Mouse (Mus musculus): ENCODE measurements around the gene Rab17. TPM values are rescaled to one million over a fixed set of nuclear protein-coding genes. Genes with fewer than 3 reads are reported as not detected.

The Rab17 gene
- polyA plus RNA-seq, 1 experiment, result 0.09 TPM

DNA sequence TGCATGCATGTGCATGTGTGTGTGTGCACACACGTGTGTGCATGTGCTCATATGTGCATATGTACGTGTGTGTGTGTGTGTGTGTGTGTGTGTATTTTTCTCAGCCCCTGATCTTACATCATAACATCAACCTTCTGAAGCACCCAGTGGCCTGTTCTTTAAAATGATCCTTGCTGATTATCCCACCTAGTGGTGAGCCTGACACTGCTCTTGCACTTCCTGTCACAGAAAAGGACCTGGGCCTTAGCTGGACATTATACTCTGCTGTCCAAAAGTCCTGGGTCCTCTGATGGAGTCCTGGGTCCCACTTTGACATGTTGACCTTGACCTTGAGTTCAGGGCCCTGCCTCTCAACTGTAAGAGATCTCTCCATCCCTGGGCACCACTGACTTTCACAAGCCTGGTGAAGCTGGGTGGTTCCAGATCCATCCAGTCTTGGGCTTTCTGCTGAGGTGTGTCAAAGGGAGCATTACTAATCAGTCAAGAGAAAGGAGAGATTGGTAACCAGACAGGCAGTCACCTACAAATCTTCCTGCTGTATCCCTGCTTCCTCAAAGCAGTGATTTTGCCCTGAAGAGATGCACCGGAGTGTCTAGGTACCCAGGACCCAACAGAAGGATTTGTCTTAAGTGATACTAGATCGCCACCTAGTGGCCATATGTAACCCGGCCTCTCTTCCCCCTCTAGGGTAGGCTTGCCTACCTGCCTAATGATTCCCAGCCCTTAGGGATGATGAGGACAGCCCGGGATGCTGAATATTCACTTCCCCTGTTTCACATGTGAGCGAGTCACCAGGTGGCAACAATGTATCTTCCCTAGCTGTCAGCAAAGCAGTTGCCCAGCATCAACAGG lies 13.0 kb downstream of the Rab17 start:
- Histone ChIP-seq H3K27me3 (ENCODE audit: control insufficient read depth, insufficient read depth, low read length) (no peaks in the 10 kb centered on the region), H3K27ac (ENCODE audit: insufficient read depth, low read length) (no peak overlapping the region), H3K36me3 (ENCODE audit: control insufficient read depth, insufficient read depth, low read length) (no peaks in the 10 kb centered on the region), H3K4me1 (ENCODE audit: control insufficient read depth, insufficient read depth, insufficient read length) (no peaks in the 10 kb centered on the region), H3K4me3 (ENCODE audit: extremely low read depth, insufficient read depth, insufficient read length) (no peak overlapping the region)
- TF ChIP-seq POLR2A (IDR thresholded peaks at IDR 0.05; ENCODE audit: low read depth, low read length), result no peak
- TF ChIP-seq CTCF (IDR thresholded peaks at IDR 0.05; ENCODE audit: extremely low read depth, insufficient read depth, insufficient read length, insufficient replicate concordance), result peak; percentile 40; the same call in 1 of the 2 replicates
- WGBS, result 37% methylated on average over 7 of the region's 7 CpGs
- DNase-seq (ENCODE audit: low read depth in 1 of 2, low spot score in 2 of 2), result no peak

GRCm38 (mm10) chr1:90953688-90954087 lies 15.8 kb downstream of the Rab17 start:
- TF ChIP-seq POLR2A (IDR thresholded peaks at IDR 0.05; ENCODE audit: low read depth, low read length), result no peak
- TF ChIP-seq CTCF (IDR thresholded peaks at IDR 0.05; ENCODE audit: extremely low read depth, insufficient read depth, insufficient read length, insufficient replicate concordance), result no peak
- no peak for DNase-seq (ENCODE audit: low read depth in 1 of 2, low spot score in 2 of 2)
- no peaks in the 10 kb centered on the region for H3K27me3 ChIP-seq (ENCODE audit: control insufficient read depth, insufficient read depth, low read length)
- H3K4me1 ChIP-seq (ENCODE audit: control insufficient read depth, insufficient read depth, insufficient read length), result no peaks in the 10 kb centered on the region
- H3K4me3 ChIP-seq (ENCODE audit: extremely low read depth, insufficient read depth, insufficient read length), result no peak overlapping the region
- H3K27ac ChIP-seq (ENCODE audit: insufficient read depth, low read length), result no peak overlapping the region
- WGBS, result 81% methylated on average over 11 of the region's 11 CpGs
- H3K36me3 ChIP-seq (ENCODE audit: control insufficient read depth, insufficient read depth, low read length), result no peaks in the 10 kb centered on the region

DNA sequence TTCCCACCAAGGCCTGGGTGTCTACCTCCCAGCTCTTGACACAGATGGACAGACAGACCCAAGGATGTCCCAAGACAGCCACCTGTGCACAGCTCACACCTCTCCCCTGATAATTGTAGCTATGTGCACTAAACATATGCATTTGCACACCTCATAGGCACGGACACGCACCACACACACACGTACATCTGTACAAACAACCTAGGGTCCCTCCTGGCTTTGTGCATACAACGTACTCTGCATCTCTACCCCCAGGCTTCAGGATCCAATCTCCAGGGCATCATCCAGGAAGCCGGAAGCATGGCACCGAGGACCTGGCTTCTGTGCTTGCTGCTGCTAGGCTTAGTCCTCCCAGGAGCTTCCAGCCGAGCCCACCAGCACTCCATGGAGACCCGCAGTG lies 16.7 kb downstream of the Rab17 start, which contains the start of gene Prlh:
Gene Prlh, plus strand, starts transcription at position 301 of the 400 bp plus-strand sequence.
- Histone ChIP-seq H3K36me3 (ENCODE audit: control insufficient read depth, insufficient read depth, low read length) (no peaks in the 10 kb centered on the region), H3K27ac (ENCODE audit: insufficient read depth, low read length) (no peak within 1 kb of the TSS), H3K4me3 (ENCODE audit: extremely low read depth, insufficient read depth, insufficient read length) (no peak within 1 kb of the TSS), H3K27me3 (ENCODE audit: control insufficient read depth, insufficient read depth, low read length) (no peaks in the 10 kb centered on the region), H3K4me1 (ENCODE audit: control insufficient read depth, insufficient read depth, insufficient read length) (no peaks in the 10 kb centered on the region)
- WGBS, result 89% methylated on average over 8 of the region's 8 CpGs
- no peak for DNase-seq (ENCODE audit: low read depth in 1 of 2, low spot score in 2 of 2)
- no peak for TF ChIP-seq CTCF (IDR thresholded peaks at IDR 0.05; ENCODE audit: extremely low read depth, insufficient read depth, insufficient read length, insufficient replicate concordance)
- TF ChIP-seq POLR2A (IDR thresholded peaks at IDR 0.05; ENCODE audit: low read depth, low read length), result no peak

DNA sequence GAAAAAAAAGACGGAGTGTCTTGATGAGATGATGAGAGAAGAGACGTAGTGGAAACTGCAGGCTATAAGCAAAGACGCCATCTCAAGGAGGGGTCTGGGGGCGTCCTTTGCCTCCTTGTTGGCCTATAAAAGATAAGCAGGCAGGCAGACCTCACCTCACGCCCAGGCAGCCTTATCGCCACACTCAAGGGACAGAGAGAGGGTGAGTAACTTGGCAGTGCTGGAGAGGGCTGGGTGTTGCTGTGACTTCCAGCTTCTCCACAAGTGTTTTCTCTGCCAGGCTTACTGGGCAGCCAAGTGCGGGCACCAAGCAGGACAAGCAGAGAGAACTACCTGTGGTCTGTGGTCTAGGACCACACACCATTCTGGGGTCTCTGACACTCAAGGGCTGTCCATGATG lies 17.8 kb downstream of the Rab17 start:
- no peak for DNase-seq (ENCODE audit: low read depth in 1 of 2, low spot score in 2 of 2)
- WGBS, result 83% methylated on average over 7 of the region's 7 CpGs
- H3K36me3 ChIP-seq (ENCODE audit: control insufficient read depth, insufficient read depth, low read length), result no peaks in the 10 kb centered on the region
- no peaks in the 10 kb centered on the region for H3K4me1 ChIP-seq (ENCODE audit: control insufficient read depth, insufficient read depth, insufficient read length)
- H3K27me3 ChIP-seq (ENCODE audit: control insufficient read depth, insufficient read depth, low read length), result no peaks in the 10 kb centered on the region
- H3K4me3 ChIP-seq (ENCODE audit: extremely low read depth, insufficient read depth, insufficient read length), result no peak overlapping the region
- TF ChIP-seq POLR2A (IDR thresholded peaks at IDR 0.05; ENCODE audit: low read depth, low read length) (no peak), CTCF (IDR thresholded peaks at IDR 0.05; ENCODE audit: extremely low read depth, insufficient read depth, insufficient read length, insufficient replicate concordance) (no peak)
- H3K27ac ChIP-seq (ENCODE audit: insufficient read depth, low read length), result no peak overlapping the region

DNA sequence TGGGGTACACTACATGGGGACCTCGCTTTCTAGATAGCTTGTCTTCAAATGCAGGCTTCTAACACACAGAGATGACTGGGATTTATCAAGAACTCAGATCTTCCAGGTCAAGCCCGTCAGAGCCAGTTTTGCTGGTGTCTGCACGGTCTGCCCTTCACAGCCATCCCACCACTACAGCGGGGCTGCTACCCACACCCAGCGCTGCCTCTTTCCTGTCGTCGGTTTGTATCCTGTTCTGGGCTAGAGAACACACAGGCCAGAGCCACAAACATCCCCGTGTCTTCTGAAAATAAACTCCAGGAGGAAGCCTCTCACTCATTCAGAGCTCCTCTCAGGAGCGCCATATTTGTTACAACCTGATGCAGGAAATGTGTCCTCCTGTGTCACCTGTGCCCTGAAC lies 20.2 kb downstream of the Rab17 start:
- no peaks in the 10 kb centered on the region for H3K27me3 ChIP-seq (ENCODE audit: control insufficient read depth, insufficient read depth, low read length)
- no peaks in the 10 kb centered on the region for H3K36me3 ChIP-seq (ENCODE audit: control insufficient read depth, insufficient read depth, low read length)
- no peak overlapping the region for H3K27ac ChIP-seq (ENCODE audit: insufficient read depth, low read length)
- no peak for DNase-seq (ENCODE audit: low read depth in 1 of 2, low spot score in 2 of 2)
- 12% methylated on average over 9 of the region's 9 CpGs for WGBS
- no peak overlapping the region for H3K4me3 ChIP-seq (ENCODE audit: extremely low read depth, insufficient read depth, insufficient read length)
- H3K4me1 ChIP-seq (ENCODE audit: control insufficient read depth, insufficient read depth, insufficient read length), result no peaks in the 10 kb centered on the region
- no peak for TF ChIP-seq POLR2A (IDR thresholded peaks at IDR 0.05; ENCODE audit: low read depth, low read length)
- TF ChIP-seq CTCF (IDR thresholded peaks at IDR 0.05; ENCODE audit: extremely low read depth, insufficient read depth, insufficient read length, insufficient replicate concordance), result no peak

GRCm38 (mm10) chr1:90947252-90947651 lies 22.2 kb downstream of the Rab17 start:
- Histone ChIP-seq H3K4me1 (ENCODE audit: control insufficient read depth, insufficient read depth, insufficient read length) (no peaks in the 10 kb centered on the region), H3K36me3 (ENCODE audit: control insufficient read depth, insufficient read depth, low read length) (no peaks in the 10 kb centered on the region), H3K4me3 (ENCODE audit: extremely low read depth, insufficient read depth, insufficient read length) (no peak overlapping the region), H3K27me3 (ENCODE audit: control insufficient read depth, insufficient read depth, low read length) (no peaks in the 10 kb centered on the region), H3K27ac (ENCODE audit: insufficient read depth, low read length) (no peak overlapping the region)
- DNase-seq (ENCODE audit: low read depth in 1 of 2, low spot score in 2 of 2), result no peak
- no peak for TF ChIP-seq CTCF (IDR thresholded peaks at IDR 0.05; ENCODE audit: extremely low read depth, insufficient read depth, insufficient read length, insufficient replicate concordance)
- TF ChIP-seq POLR2A (IDR thresholded peaks at IDR 0.05; ENCODE audit: low read depth, low read length), result no peak
- 45% methylated on average over 2 of the region's 2 CpGs for WGBS

- DNase-seq (ENCODE audit: low read depth in 1 of 2, low spot score in 2 of 2), result no peak
- Histone ChIP-seq H3K27ac (ENCODE audit: insufficient read depth, low read length) (no peak overlapping the region), H3K4me3 (ENCODE audit: extremely low read depth, insufficient read depth, insufficient read length) (no peak overlapping the region), H3K4me1 (ENCODE audit: control insufficient read depth, insufficient read depth, insufficient read length) (no peaks in the 10 kb centered on the region), H3K36me3 (ENCODE audit: control insufficient read depth, insufficient read depth, low read length) (no peaks in the 10 kb centered on the region), H3K27me3 (ENCODE audit: control insufficient read depth, insufficient read depth, low read length) (no peaks in the 10 kb centered on the region)
- 79% methylated on average over 10 of the region's 10 CpGs for WGBS
- TF ChIP-seq POLR2A (IDR thresholded peaks at IDR 0.05; ENCODE audit: low read depth, low read length), result no peak
- no peak for TF ChIP-seq CTCF (IDR thresholded peaks at IDR 0.05; ENCODE audit: extremely low read depth, insufficient read depth, insufficient read length, insufficient replicate concordance)
These were observed 24.3 kb downstream of the Rab17 start for GRCm38 (mm10) chr1:90945171-90945570.
